Mouse (Mus musculus): ENCODE results near the gene Bcl2l14. TPM values are rescaled to one million over a fixed set of nuclear protein-coding genes. Genes with fewer than 3 reads are reported as not detected.

Gene Bcl2l14
- polyA plus RNA-seq, 1 experiment from 2014 or later, result 0.12 TPM

GRCm38 (mm10) chr6:134436955-134437354, 40.8 kb downstream of the Bcl2l14 start:
- no peak overlapping the region for H3K4me3 ChIP-seq
- WGBS, result 85% methylated on average over 5 of the region's 5 CpGs
- H3K9me3 ChIP-seq (replicated peaks), result no peaks in the 10 kb centered on the region
- peaks cover 15% of the 10 kb centered on the region for H3K4me1 ChIP-seq
- H3K36me3 ChIP-seq, result no peaks in the 10 kb centered on the region
- H3K27me3 ChIP-seq (ENCODE audit: low read depth, poor library complexity, severe bottlenecking), result no peaks in the 10 kb centered on the region
- no peak for DNase-seq (ENCODE audit: low spot score)
- no peak overlapping the region for H3K27ac ChIP-seq (replicated peaks)

- peak; percentile 36 for DNase-seq (ENCODE audit: low spot score)
- H3K4me3 ChIP-seq, result peak overlapping the region; percentile 42
- H3K4me1 ChIP-seq, result peaks cover 15% of the 10 kb centered on the region
- H3K27ac ChIP-seq (replicated peaks), result peak overlapping the region; percentile 20; the same call in 1 of the 2 replicates
- no peaks in the 10 kb centered on the region for H3K27me3 ChIP-seq (ENCODE audit: low read depth, poor library complexity, severe bottlenecking)
- H3K9me3 ChIP-seq (replicated peaks), result no peaks in the 10 kb centered on the region
- WGBS, result 26% methylated on average over 23 of the region's 23 CpGs
- peaks cover under 1% of the 10 kb centered on the region; the same call in 1 of the 2 replicates for H3K36me3 ChIP-seq
Measured at GRCm38 (mm10) chr6:134439401-134440021, 43.4 kb downstream of the Bcl2l14 start.

- H3K27ac ChIP-seq (replicated peaks), result 0 out of 2 replicates have a peak overlapping the region, but pooled peaks have one; percentile 20
- no peak overlapping the region; the same call in 1 of the 2 replicates for H3K4me3 ChIP-seq
- H3K27me3 ChIP-seq (ENCODE audit: low read depth, poor library complexity, severe bottlenecking), result no peaks in the 10 kb centered on the region
- WGBS, result 45% methylated on average over 10 of the region's 10 CpGs
- DNase-seq (ENCODE audit: low spot score), result no peak
- no peaks in the 10 kb centered on the region for H3K9me3 ChIP-seq (replicated peaks)
- H3K36me3 ChIP-seq, result peaks cover 6% of the 10 kb centered on the region
- peaks cover 15% of the 10 kb centered on the region for H3K4me1 ChIP-seq
Measured at GRCm38 (mm10) chr6:134440023-134440422, 43.9 kb downstream of the Bcl2l14 start.

GRCm38 (mm10) chr6:134441716-134442115, 45.6 kb downstream of the Bcl2l14 start:
- no peaks in the 10 kb centered on the region for H3K9me3 ChIP-seq (replicated peaks)
- DNase-seq (ENCODE audit: low spot score), result no peak
- peaks cover 15% of the 10 kb centered on the region for H3K4me1 ChIP-seq
- no peak overlapping the region for H3K4me3 ChIP-seq
- H3K27me3 ChIP-seq (ENCODE audit: low read depth, poor library complexity, severe bottlenecking), result no peaks in the 10 kb centered on the region
- no peak overlapping the region for H3K27ac ChIP-seq (replicated peaks)
- H3K36me3 ChIP-seq, result peaks cover 21% of the 10 kb centered on the region
- 96% methylated on average over 3 of the region's 3 CpGs for WGBS

GRCm38 (mm10) chr6:134442219-134442618, 46.1 kb downstream of the Bcl2l14 start:
- no peaks in the 10 kb centered on the region for H3K9me3 ChIP-seq (replicated peaks)
- peaks cover 23% of the 10 kb centered on the region for H3K36me3 ChIP-seq
- H3K27me3 ChIP-seq (ENCODE audit: low read depth, poor library complexity, severe bottlenecking), result no peaks in the 10 kb centered on the region
- no peak for DNase-seq (ENCODE audit: low spot score)
- H3K27ac ChIP-seq (replicated peaks), result no peak overlapping the region
- peaks cover 15% of the 10 kb centered on the region for H3K4me1 ChIP-seq
- 91% methylated on average over 5 of the region's 5 CpGs for WGBS
- H3K4me3 ChIP-seq, result no peak overlapping the region

GRCm38 (mm10) chr6:134443198-134443904, 47.2 kb downstream of the Bcl2l14 start:
- Histone ChIP-seq H3K36me3 (peaks cover 26% of the 10 kb centered on the region), H3K9me3 (replicated peaks) (no peaks in the 10 kb centered on the region), H3K4me3 (no peak overlapping the region), H3K4me1 (peaks cover 15% of the 10 kb centered on the region), H3K27me3 (ENCODE audit: low read depth, poor library complexity, severe bottlenecking) (no peaks in the 10 kb centered on the region), H3K27ac (replicated peaks) (no peak overlapping the region)
- no peak for DNase-seq (ENCODE audit: low spot score)
- WGBS, result 86% methylated on average over 9 of the region's 9 CpGs

- 80% methylated on average over 5 of the region's 5 CpGs for WGBS
- no peak overlapping the region for H3K27ac ChIP-seq (replicated peaks)
Measured at GRCm38 (mm10) chr6:134443925-134444324, 47.8 kb downstream of the Bcl2l14 start.

GRCm38 (mm10) chr6:134448451-134448850, 52.3 kb downstream of the Bcl2l14 start:
- Histone ChIP-seq H3K4me1 (peaks cover 6% of the 10 kb centered on the region; the same call in 1 of the 2 replicates), H3K27ac (replicated peaks) (no peak overlapping the region), H3K36me3 (peaks cover 75% of the 10 kb centered on the region), H3K27me3 (ENCODE audit: low read depth, poor library complexity, severe bottlenecking) (no peaks in the 10 kb centered on the region), H3K4me3 (no peak overlapping the region), H3K9me3 (replicated peaks) (no peaks in the 10 kb centered on the region)
- WGBS, result 92% methylated on average over 12 of the region's 12 CpGs
- DNase-seq (ENCODE audit: low spot score), result no peak

More at GRCm38 (mm10) chr6:134443925-134444324, 47.8 kb downstream of the Bcl2l14 start:
- no peak for DNase-seq (ENCODE audit: low spot score)
- no peaks in the 10 kb centered on the region for H3K27me3 ChIP-seq (ENCODE audit: low read depth, poor library complexity, severe bottlenecking)
- no peak overlapping the region for H3K4me3 ChIP-seq
- no peaks in the 10 kb centered on the region for H3K9me3 ChIP-seq (replicated peaks)
- peaks cover 15% of the 10 kb centered on the region for H3K4me1 ChIP-seq
- H3K36me3 ChIP-seq, result peaks cover 31% of the 10 kb centered on the region

- H3K36me3 ChIP-seq, result peaks cover 85% of the 10 kb centered on the region
- H3K27me3 ChIP-seq (ENCODE audit: low read depth, poor library complexity, severe bottlenecking), result no peaks in the 10 kb centered on the region
- no peak overlapping the region for H3K27ac ChIP-seq (replicated peaks)
- no peak for DNase-seq (ENCODE audit: low spot score)
- no peak overlapping the region for H3K4me3 ChIP-seq
- H3K4me1 ChIP-seq, result peaks cover 6% of the 10 kb centered on the region; the same call in 1 of the 2 replicates
- H3K9me3 ChIP-seq (replicated peaks), result no peaks in the 10 kb centered on the region
- WGBS, result 83% methylated on average over 11 of the region's 11 CpGs
Measured at GRCm38 (mm10) chr6:134449958-134450357, 53.8 kb downstream of the Bcl2l14 start.

GRCm38 (mm10) chr6:134450661-134451119, 54.6 kb downstream of the Bcl2l14 start:
- Histone ChIP-seq H3K27ac (replicated peaks) (no peak overlapping the region), H3K36me3 (peaks cover 87% of the 10 kb centered on the region)
- no peak for DNase-seq (ENCODE audit: low spot score)

GRCm38 (mm10) chr6:134454093-134454492, 58.0 kb downstream of the Bcl2l14 start:
- Histone ChIP-seq H3K4me3 (no peak overlapping the region), H3K4me1 (peaks cover 6% of the 10 kb centered on the region; the same call in 1 of the 2 replicates), H3K9me3 (replicated peaks) (no peaks in the 10 kb centered on the region), H3K27me3 (ENCODE audit: low read depth, poor library complexity, severe bottlenecking) (no peaks in the 10 kb centered on the region), H3K36me3 (peaks cover 98% of the 10 kb centered on the region), H3K27ac (replicated peaks) (no peak overlapping the region)
- no peak for DNase-seq (ENCODE audit: low spot score)
- 95% methylated on average over 1 of the region's 1 CpGs for WGBS

More at GRCm38 (mm10) chr6:134450661-134451119, 54.6 kb downstream of the Bcl2l14 start:
- Histone ChIP-seq H3K4me3 (no peak overlapping the region), H3K9me3 (replicated peaks) (no peaks in the 10 kb centered on the region), H3K27me3 (ENCODE audit: low read depth, poor library complexity, severe bottlenecking) (no peaks in the 10 kb centered on the region), H3K4me1 (peaks cover 6% of the 10 kb centered on the region; the same call in 1 of the 2 replicates)
- WGBS, result 84% methylated on average over 14 of the region's 14 CpGs

- Histone ChIP-seq H3K9me3 (replicated peaks) (no peaks in the 10 kb centered on the region), H3K36me3 (peaks cover 97% of the 10 kb centered on the region), H3K27ac (replicated peaks) (no peak overlapping the region), H3K4me3 (no peak overlapping the region), H3K4me1 (no peaks in the 10 kb centered on the region), H3K27me3 (ENCODE audit: low read depth, poor library complexity, severe bottlenecking) (no peaks in the 10 kb centered on the region)
- no peak for DNase-seq (ENCODE audit: low spot score)
- WGBS, result 87% methylated on average over 1 of the region's 1 CpGs
Measured at GRCm38 (mm10) chr6:134458376-134458775, 62.3 kb downstream of the Bcl2l14 start.

GRCm38 (mm10) chr6:134461175-134461574, 65.1 kb downstream of the Bcl2l14 start:
- H3K4me3 ChIP-seq, result no peak overlapping the region
- no peak overlapping the region for H3K27ac ChIP-seq (replicated peaks)
- H3K36me3 ChIP-seq, result peaks cover 97% of the 10 kb centered on the region
- H3K4me1 ChIP-seq, result no peaks in the 10 kb centered on the region
- WGBS, result 95% methylated on average over 6 of the region's 6 CpGs
- DNase-seq (ENCODE audit: low spot score), result no peak
- H3K27me3 ChIP-seq (ENCODE audit: low read depth, poor library complexity, severe bottlenecking), result no peaks in the 10 kb centered on the region
- no peaks in the 10 kb centered on the region for H3K9me3 ChIP-seq (replicated peaks)
